Comparison of ENCODE assay signal across 8 mouse cellular contexts in genomic region chr19:4302936-4303639, GRCm38 (mm10). TPM values are rescaled to one million over a fixed set of nuclear protein-coding genes. Genes with fewer than 3 reads are reported as not detected.
A peak's percentile ranks its signal among the peaks of the same experiment; 100 is the strongest.
DNase-seq lines count a peak whose midpoint lies in the region; ATAC-seq and TF ChIP-seq lines count a peak whose summit lies in the region.

No protein-coding gene starts in this region.

- H3K4me3 ChIP-seq in lung, embryonic 14.5 days (ENCODE audit: low read depth, low read length), result peak overlapping the region; percentile 14; the same call in 1 of the 2 replicates
- H3K4me3 ChIP-seq in forebrain, embryonic 15.5 days, result no peak overlapping the region
- no peak overlapping the region for H3K4me3 ChIP-seq in neural tube, embryonic 14.5 days (ENCODE audit: low read depth, low read length)

- WGBS in lung, embryonic 14.5 days, result 64% methylated on average over 7 of the region's 7 CpGs
- 62% methylated on average over 7 of the region's 7 CpGs for WGBS in forebrain, embryonic 15.5 days
- 66% methylated on average over 7 of the region's 7 CpGs for WGBS in neural tube, embryonic 14.5 days

- peak overlapping the region; percentile 93 for H3K4me2 ChIP-seq in lung, embryonic 14.5 days
- H3K4me2 ChIP-seq in forebrain, embryonic 15.5 days (replicated peaks), result peak overlapping the region; percentile 28; the same call in 1 of the 2 replicates
- peak overlapping the region; percentile 32 for H3K4me2 ChIP-seq in neural tube, embryonic 14.5 days (ENCODE audit: low read depth, low read length)

- peak overlapping the region; percentile 38 for H3K9ac ChIP-seq in lung, embryonic 14.5 days
- H3K9ac ChIP-seq in forebrain, embryonic 15.5 days (replicated peaks), result 0 out of 2 replicates have a peak overlapping the region, but pooled peaks have one; percentile 20
- peak overlapping the region; percentile 39 for H3K9ac ChIP-seq in neural tube, embryonic 14.5 days (replicated peaks; ENCODE audit: low read depth, low read length)

- peaks cover 37% of the 10 kb centered on the region for H3K4me1 ChIP-seq in lung, embryonic 14.5 days (ENCODE audit: insufficient read depth)
- peaks cover 65% of the 10 kb centered on the region for H3K4me1 ChIP-seq in forebrain, embryonic 15.5 days
- peaks cover 56% of the 10 kb centered on the region for H3K4me1 ChIP-seq in neural tube, embryonic 14.5 days (ENCODE audit: control insufficient read depth, insufficient read depth, low read length)

- 0 out of 2 replicates have a peak, but pooled peaks cover 6% of the 10 kb centered on the region for H3K36me3 ChIP-seq in lung, embryonic 14.5 days (ENCODE audit: insufficient read depth)
- H3K36me3 ChIP-seq in forebrain, embryonic 15.5 days, result no peaks in the 10 kb centered on the region
- H3K36me3 ChIP-seq in neural tube, embryonic 14.5 days (ENCODE audit: control insufficient read depth, insufficient read depth, low read length), result no peaks in the 10 kb centered on the region

- H3K27me3 ChIP-seq in lung, embryonic 14.5 days (ENCODE audit: insufficient read depth, low read length), result no peaks in the 10 kb centered on the region
- H3K27me3 ChIP-seq in forebrain, embryonic 15.5 days, result no peaks in the 10 kb centered on the region
- H3K27me3 ChIP-seq in neural tube, embryonic 14.5 days (ENCODE audit: control insufficient read depth, insufficient read depth, low read length), result no peaks in the 10 kb centered on the region

- no peak for TF ChIP-seq CTCF in lung, embryonic 14.5 days (IDR thresholded peaks at IDR 0.05; ENCODE audit: low read depth)

- H3K9me3 ChIP-seq in lung, embryonic 14.5 days (ENCODE audit: low read depth, low read length), result no peaks in the 10 kb centered on the region
- no peaks in the 10 kb centered on the region for H3K9me3 ChIP-seq in forebrain, embryonic 15.5 days
- no peaks in the 10 kb centered on the region for H3K9me3 ChIP-seq in neural tube, embryonic 14.5 days (ENCODE audit: control insufficient read depth, low read length)

- ATAC-seq in lung, embryonic 14.5 days (ENCODE audit: insufficient read depth), result no peak
- no peak for ATAC-seq in forebrain, embryonic 15.5 days (replicated peaks)
- ATAC-seq in neural tube, embryonic 14.5 days (ENCODE audit: low read depth), result no peak
- ATAC-seq in activated CD4-positive, CD25-positive, alpha-beta regulatory T cell, adult 4 months, result no peak

- peak overlapping the region; percentile 79; the same call in 1 of the 2 replicates for H3K27ac ChIP-seq in lung, embryonic 14.5 days (ENCODE audit: low read depth)
- H3K27ac ChIP-seq in forebrain, embryonic 15.5 days (replicated peaks), result peak overlapping the region; percentile 27
- H3K27ac ChIP-seq in neural tube, embryonic 14.5 days (ENCODE audit: low read depth, low read length), result peak overlapping the region; percentile 69

- DNase-seq in lung, embryonic 14.5 days, result no peak
- DNase-seq in lung, postnatal 25 days (ENCODE audit: low spot score), result no peak
- DNase-seq in cerebellum, adult 11 months, result peak; percentile 92
- DNase-seq in induced T-regulatory cell, adult 2 months (ENCODE audit: low read depth), result peak; percentile 54
- no peak for DNase-seq in urinary bladder, postnatal 36 days (ENCODE audit: low spot score in 2 of 2)

RNA-seq across cellular contexts. Expression of gene Grk2, which starts 2.9 kb away (rescaled TPM):
- polyA plus RNA-seq in lung, embryonic 14.5 days (2014; fragmentation: Nextera tagmentation; extraction: Ambion mirVana), result 19.4 and 23.0 TPM in 2 replicates
- polyA plus RNA-seq in forebrain, embryonic 15.5 days (2015; fragmentation: Nextera tagmentation; extraction: Ambion mirVana), result 20.5 and 24.9 TPM in 2 replicates
- polyA plus RNA-seq in neural tube, embryonic 14.5 days (2014; fragmentation: Nextera tagmentation; extraction: Ambion mirVana), result 33.0 and 34.3 TPM in 2 replicates
- 100 to 1,000 TPM in 1 of 2 experiments, 10 to 100 TPM in 1; 83.4 to 101 TPM for polyA plus RNA-seq in activated CD4-positive, CD25-positive, alpha-beta regulatory T cell, adult 4 months (2017; shearing (Covaris generic))

RNA-seq across cellular contexts. Expression of gene Ankrd13d, which starts 20.2 kb away (rescaled TPM):
- 2.4 and 2.8 TPM in 2 replicates for polyA plus RNA-seq in lung, embryonic 14.5 days (2014; fragmentation: Nextera tagmentation; extraction: Ambion mirVana)
- 25.1 and 26.2 TPM in 2 replicates for polyA plus RNA-seq in forebrain, embryonic 15.5 days (2015; fragmentation: Nextera tagmentation; extraction: Ambion mirVana)
- 50.7 and 62.9 TPM in 2 replicates for polyA plus RNA-seq in neural tube, embryonic 14.5 days (2014; fragmentation: Nextera tagmentation; extraction: Ambion mirVana)
- 1 to 10 TPM; 1.5 to 2.1 TPM for polyA plus RNA-seq in activated CD4-positive, CD25-positive, alpha-beta regulatory T cell, adult 4 months (2017; shearing (Covaris generic))

RNA-seq across cellular contexts. Expression of gene Ssh3, which starts 34.1 kb away (rescaled TPM):
- 10.6 and 11.1 TPM in 2 replicates for polyA plus RNA-seq in lung, embryonic 14.5 days (2014; fragmentation: Nextera tagmentation; extraction: Ambion mirVana)
- polyA plus RNA-seq in forebrain, embryonic 15.5 days (2015; fragmentation: Nextera tagmentation; extraction: Ambion mirVana), result 5.2 and 6.7 TPM in 2 replicates
- 12.2 and 14.0 TPM in 2 replicates for polyA plus RNA-seq in neural tube, embryonic 14.5 days (2014; fragmentation: Nextera tagmentation; extraction: Ambion mirVana)
- 10 to 100 TPM in 1 of 2 experiments, 1 to 10 TPM in 1; 8.8 to 11.4 TPM for polyA plus RNA-seq in activated CD4-positive, CD25-positive, alpha-beta regulatory T cell, adult 4 months (2017; shearing (Covaris generic))

Comparison
In these comparisons a context has a peak if more than half of its experiments do, and no peak if none do; other contexts are left out.
1. DNase-seq: peak in cerebellum, adult 11 months (single experiment) and induced T-regulatory cell, adult 2 months (single experiment); none in lung, embryonic 14.5 days (single experiment), lung, postnatal 25 days (single experiment) and urinary bladder, postnatal 36 days (0 of 2).
2. H3K27ac ChIP-seq: peak in every context shown above with its lines; median percentile 79 in lung, embryonic 14.5 days; 69 in neural tube, embryonic 14.5 days; 27 in forebrain, embryonic 15.5 days.
3. H3K4me2 ChIP-seq: peak in every context shown above with its lines; median percentile 93 in lung, embryonic 14.5 days; 32 in neural tube, embryonic 14.5 days; 28 in forebrain, embryonic 15.5 days.
4. Peak in every context shown above with its lines, with median percentiles within 50 percentile points of each other: H3K9ac ChIP-seq.